Mouse (Mus musculus) olfactory bulb, adult 2 months (tissue): ENCODE results near the gene Dlgap4.

ENCODE experiments used
- CTCF ChIP-seq: fragments of 200-500 bp; IDR thresholded peaks from 2 replicates; pipeline ENCODE4 v1.5.1; 2012; ENCODE audit warnings: low read depth, mild to moderate bottlenecking, low read length, moderate library complexity; ENCODE audit not compliant: insufficient read depth
- POLR2A ChIP-seq: fragments of 200-500 bp; IDR thresholded peaks from 2 replicates; pipeline ENCODE4 v1.6.1; 2012; ENCODE audit warnings: mild to moderate bottlenecking, low read depth, low read length, moderate library complexity; ENCODE audit not compliant: insufficient read depth

DNA sequence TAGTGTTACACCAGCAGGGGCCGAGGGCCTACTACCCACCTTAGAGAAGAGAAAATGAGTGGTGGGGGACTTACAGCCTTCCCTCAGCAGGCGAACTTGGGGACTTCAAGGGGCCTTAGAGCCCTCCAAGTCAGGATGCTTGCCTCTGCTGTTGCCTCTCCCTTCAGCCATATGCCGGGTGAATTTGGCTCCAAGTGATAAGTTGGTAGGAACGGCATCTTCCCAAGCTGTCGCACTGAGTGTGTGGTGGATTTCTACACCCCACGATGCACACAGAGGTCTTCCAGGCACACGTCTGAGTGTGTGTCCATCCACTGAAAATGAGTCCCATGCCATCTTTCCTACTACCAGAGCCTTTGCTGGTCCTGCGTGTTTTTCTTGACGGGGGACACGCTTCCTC, 49.7 kb downstream of the Dlgap4 start:
- no peak for TF ChIP-seq POLR2A
- TF ChIP-seq CTCF: no peak
